Comparison of ENCODE assay signal across 23 mouse cellular contexts in genomic region chr3:89968509-89968908, GRCm38 (mm10).
"Had no signal": no experiment of that assay in that cellular context is flagged by ENCODE, and none has a peak within 500 bp of the region (broad histone marks: within the 10 kb centered on the region; RNA-seq: fewer than 3 reads in every experiment).

No protein-coding gene starts in this region.

- H3K27ac ChIP-seq: gastrocnemius, adult 2 months; heart, adult 2 months; heart, embryonic 13.5 days; heart, embryonic 15.5 days; hindbrain, embryonic 10.5 days; hindbrain, embryonic 12.5 days; hindbrain, embryonic 14.5 days; intestine, embryonic 15.5 days; layer of hippocampus, adult 2 months; limb, embryonic 10.5 days; limb, embryonic 12.5 days; liver, embryonic 13.5 days; liver, embryonic 15.5 days had no signal

- DNase-seq: gastrocnemius, adult 2 months; gastrocnemius, postnatal 10 days; gastrocnemius, postnatal 25 days; heart, adult 2 months; heart, postnatal 4 days; kidney, adult 18-20 months; kidney, adult 8-10 months; kidney, postnatal 10 days; kidney, postnatal 25 days; kidney, postnatal 4 days; layer of hippocampus, postnatal 36 days; liver; liver, embryonic 13.5 days had no signal

- H3K4me3 ChIP-seq: gastrocnemius, adult 2 months; heart, adult 2 months; heart, embryonic 13.5 days; heart, embryonic 15.5 days; hindbrain, embryonic 10.5 days; hindbrain, embryonic 12.5 days; intestine, embryonic 15.5 days; layer of hippocampus, adult 2 months; limb, embryonic 10.5 days; limb, embryonic 12.5 days; liver, embryonic 13.5 days; liver, embryonic 15.5 days had no signal
